Mouse (Mus musculus) forebrain, embryonic 14.5 days (tissue): ENCODE results near the gene Bank1. TPM values are rescaled to one million over a fixed set of nuclear protein-coding genes. Genes with fewer than 3 reads are reported as not detected.
A peak's percentile ranks its signal among the peaks of the same experiment; 100 is the strongest.

Experiments used
- ATAC-seq: fragments of 200-750 bp; cut with Nextera tagmentation; 2 replicates; pipeline ENCODE4 v1.8.0; 2017; ENCODE audit warnings: mild to moderate bottlenecking, moderate library complexity
- DNase-seq: peaks from one replicate; pipeline ENCODE4 v3.0.0-alpha.2; 2015; ENCODE audit warnings: low spot score
- H3K27ac ChIP-seq: fragments of 300-500 bp; sonication (generic); 2 replicates; pipeline ENCODE4 v1.5.1; 2014; ENCODE audit warnings: low read depth, mild to moderate bottlenecking, control low read depth, low read length, moderate library complexity
- H3K27me3 ChIP-seq: fragments of 300-500 bp; sonication (generic); replicated peaks from 2 replicates; pipeline ENCODE4 v1.6.1; 2014; ENCODE audit warnings: low read length, control low read depth, mixed read lengths; ENCODE audit not compliant: control insufficient read depth, insufficient read depth
- H3K36me3 ChIP-seq: fragments of 300-500 bp; sonication (generic); 2 replicates; pipeline ENCODE4 v1.6.1; 2014; ENCODE audit warnings: low read length, control low read depth; ENCODE audit not compliant: control insufficient read depth, insufficient read depth
- H3K4me1 ChIP-seq: fragments of 300-500 bp; sonication (generic); 2 replicates; pipeline ENCODE4 v1.6.1; 2014; ENCODE audit warnings: antibody characterized with exemption, low read length, control low read depth; ENCODE audit not compliant: control insufficient read depth, insufficient read depth
- H3K4me2 ChIP-seq: fragments of 300-500 bp; sonication (generic); 2 replicates; pipeline ENCODE4 v1.6.1; 2014; ENCODE audit warnings: mild to moderate bottlenecking, control low read depth, low read length
- H3K4me3 ChIP-seq: fragments of 300-500 bp; sonication (generic); 2 replicates; pipeline ENCODE4 v1.5.1; 2014; ENCODE audit warnings: low read depth, low read length, control low read depth
- H3K9ac ChIP-seq: fragments of 300-500 bp; sonication (generic); 2 replicates; pipeline ENCODE4 v1.6.1; 2014; ENCODE audit warnings: mild to moderate bottlenecking, low read length, control low read depth, moderate library complexity
- H3K9me3 ChIP-seq: fragments of 300-500 bp; sonication (generic); replicated peaks from 2 replicates; pipeline ENCODE4 v1.6.1; 2016; ENCODE audit warnings: low read length, control low read depth, mixed read lengths; ENCODE audit not compliant: control insufficient read depth
- WGBS: fragments of 180-500 bp; shearing (Covaris S2); extraction: QIAGEN DNeasy Blood & Tissue Kit; methylation state at CpG from one replicate; pipeline ENCODE4 v1.1.7; 2014; 5-methylcytosine and 5-hydroxymethylcytosine counted together
- polyA plus RNA-seq: library from polyadenylated mRNA; unstranded; fragments of >200 nt; fragmentation: Nextera tagmentation; extraction: Ambion mirVana; gene quantifications from 2 replicates; pipeline ENCODE4 v1.2.1, GENCODE M21; 2014

Gene Bank1
- polyA plus RNA-seq, 1 experiment from 2014 or later = 0.36 TPM

- WGBS = 78% methylated on average over 2 of the region's 2 CpGs
- no peak for DNase-seq
- Histone ChIP-seq H3K27me3 (no peaks in the 10 kb centered on the region), H3K4me3 (no peak overlapping the region), H3K36me3 (no peaks in the 10 kb centered on the region), H3K9ac (no peak overlapping the region), H3K9me3 (no peaks in the 10 kb centered on the region), H3K27ac (no peak overlapping the region), H3K4me1 (no peaks in the 10 kb centered on the region), H3K4me2 (no peak overlapping the region)
- no peak for ATAC-seq
Observed at GRCm38 (mm10) chr3:136297355-136297754, 28.5 kb downstream of the Bank1 start.

- Histone ChIP-seq H3K4me3 (no peak overlapping the region), H3K4me1 (no peaks in the 10 kb centered on the region), H3K36me3 (no peaks in the 10 kb centered on the region), H3K27ac (no peak overlapping the region), H3K9ac (no peak overlapping the region), H3K9me3 (no peaks in the 10 kb centered on the region), H3K27me3 (no peaks in the 10 kb centered on the region), H3K4me2 (no peak overlapping the region)
- ATAC-seq (peak; percentile 85; the same call in 1 of the 2 replicates), DNase-seq (peak; percentile 79)
- WGBS = 71% methylated on average over 2 of the region's 2 CpGs
Observed at GRCm38 (mm10) chr3:136295250-136295649, 30.6 kb downstream of the Bank1 start.

- no peaks in the 10 kb centered on the region for H3K27me3 ChIP-seq
- no peak overlapping the region for H3K4me3 ChIP-seq
- H3K9me3 ChIP-seq = no peaks in the 10 kb centered on the region
- ATAC-seq = no peak
- H3K36me3 ChIP-seq = no peaks in the 10 kb centered on the region
- no peak overlapping the region for H3K9ac ChIP-seq
- no peak overlapping the region for H3K27ac ChIP-seq
- no peaks in the 10 kb centered on the region for H3K4me1 ChIP-seq
- H3K4me2 ChIP-seq = no peak overlapping the region
- WGBS = 86% methylated on average over 2 of the region's 2 CpGs
- no peak for DNase-seq
Observed at GRCm38 (mm10) chr3:136287883-136288282, 38.0 kb downstream of the Bank1 start.

GRCm38 (mm10) chr3:136264969-136265595 lies 60.8 kb downstream of the Bank1 start:
- H3K36me3 ChIP-seq = no peaks in the 10 kb centered on the region
- no peak overlapping the region for H3K4me3 ChIP-seq
- no peak overlapping the region for H3K9ac ChIP-seq
- H3K9me3 ChIP-seq = no peaks in the 10 kb centered on the region
- DNase-seq (no peak), ATAC-seq (no peak)
- 91% methylated on average over 8 of the region's 8 CpGs for WGBS
- H3K4me1 ChIP-seq = no peaks in the 10 kb centered on the region
- H3K27me3 ChIP-seq = no peaks in the 10 kb centered on the region
- H3K27ac ChIP-seq = no peak overlapping the region
- no peak overlapping the region for H3K4me2 ChIP-seq

- no peak overlapping the region for H3K4me2 ChIP-seq
- WGBS = 89% methylated on average over 3 of the region's 3 CpGs
- no peaks in the 10 kb centered on the region for H3K36me3 ChIP-seq
- ATAC-seq = no peak
- no peaks in the 10 kb centered on the region for H3K27me3 ChIP-seq
- no peaks in the 10 kb centered on the region for H3K4me1 ChIP-seq
- no peaks in the 10 kb centered on the region for H3K9me3 ChIP-seq
- H3K27ac ChIP-seq = no peak overlapping the region
- DNase-seq = no peak
- H3K9ac ChIP-seq = no peak overlapping the region
- no peak overlapping the region for H3K4me3 ChIP-seq
Observed at GRCm38 (mm10) chr3:136257761-136258160, 68.1 kb downstream of the Bank1 start.

- Histone ChIP-seq H3K27ac (no peak overlapping the region), H3K9ac (no peak overlapping the region), H3K36me3 (no peaks in the 10 kb centered on the region), H3K9me3 (no peaks in the 10 kb centered on the region), H3K4me3 (no peak overlapping the region), H3K4me1 (no peaks in the 10 kb centered on the region), H3K4me2 (no peak overlapping the region), H3K27me3 (no peaks in the 10 kb centered on the region)
- no peak for DNase-seq
- no peak for ATAC-seq
- WGBS = 72% methylated on average over 2 of the region's 2 CpGs
Observed at GRCm38 (mm10) chr3:136254713-136255112, 71.2 kb downstream of the Bank1 start.

- no peaks in the 10 kb centered on the region for H3K27me3 ChIP-seq
- H3K4me2 ChIP-seq = no peak overlapping the region
- DNase-seq (no peak), ATAC-seq (no peak)
- no peak overlapping the region for H3K9ac ChIP-seq
- H3K36me3 ChIP-seq = no peaks in the 10 kb centered on the region
- H3K9me3 ChIP-seq = no peaks in the 10 kb centered on the region
- no peak overlapping the region for H3K27ac ChIP-seq
- no peaks in the 10 kb centered on the region for H3K4me1 ChIP-seq
- H3K4me3 ChIP-seq = no peak overlapping the region
- 78% methylated on average over 4 of the region's 4 CpGs for WGBS
Observed at GRCm38 (mm10) chr3:136252820-136253219, 73.0 kb downstream of the Bank1 start.

GRCm38 (mm10) chr3:136251578-136251977 lies 74.3 kb downstream of the Bank1 start:
- Histone ChIP-seq H3K9ac (no peak overlapping the region), H3K4me1 (no peaks in the 10 kb centered on the region), H3K36me3 (no peaks in the 10 kb centered on the region), H3K9me3 (no peaks in the 10 kb centered on the region), H3K4me3 (no peak overlapping the region), H3K4me2 (no peak overlapping the region), H3K27me3 (no peaks in the 10 kb centered on the region), H3K27ac (no peak overlapping the region)
- WGBS = 95% methylated on average over 4 of the region's 4 CpGs
- ATAC-seq (no peak), DNase-seq (no peak)

GRCm38 (mm10) chr3:136247331-136247730 lies 78.5 kb downstream of the Bank1 start:
- no peak overlapping the region for H3K4me2 ChIP-seq
- no peaks in the 10 kb centered on the region for H3K27me3 ChIP-seq
- no peaks in the 10 kb centered on the region for H3K9me3 ChIP-seq
- no peaks in the 10 kb centered on the region for H3K4me1 ChIP-seq
- no peak for ATAC-seq
- H3K4me3 ChIP-seq = no peak overlapping the region
- DNase-seq = no peak
- no peaks in the 10 kb centered on the region for H3K36me3 ChIP-seq
- H3K27ac ChIP-seq = no peak overlapping the region
- 87% methylated on average over 5 of the region's 5 CpGs for WGBS
- H3K9ac ChIP-seq = no peak overlapping the region
